Mouse (Mus musculus) regulatory T cell (primary cell): Measurements from ENCODE around the gene Snrpd2.

Experiments used
- in situ Hi-C: fragments of 300-600 bp; cut with MboI, MseI; formaldehyde crosslinking; loops from one replicate; pipeline ENCODE4 v1.15.1; 2025; ENCODE audit warnings: high pct_unique_total_duplicates

Snrpd2 gene

DNA sequence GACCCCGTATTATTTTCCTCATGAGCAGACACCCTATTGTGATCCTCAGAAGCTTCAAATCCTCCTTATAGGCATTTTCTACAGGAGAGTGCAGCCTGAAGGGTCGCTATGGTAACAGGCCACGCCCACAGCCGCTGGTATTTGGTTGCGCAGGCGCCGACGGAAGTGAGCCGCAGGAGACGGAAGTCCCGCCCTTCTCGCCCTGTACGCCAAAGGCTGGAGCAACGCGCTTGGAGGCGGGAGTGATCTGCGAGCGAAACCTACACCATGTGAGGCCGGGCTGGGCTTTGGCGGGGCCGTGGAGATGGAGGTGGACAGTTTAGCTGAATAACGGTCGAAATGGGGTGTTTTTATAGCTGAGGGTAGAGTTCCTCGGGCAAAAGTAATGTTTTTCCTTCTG is at the start of gene Snrpd2:
TSS of gene Snrpd2 (plus strand) at position 97 of the 400 bp plus-strand sequence.
- in situ Hi-C loops = no loop called here

DNA sequence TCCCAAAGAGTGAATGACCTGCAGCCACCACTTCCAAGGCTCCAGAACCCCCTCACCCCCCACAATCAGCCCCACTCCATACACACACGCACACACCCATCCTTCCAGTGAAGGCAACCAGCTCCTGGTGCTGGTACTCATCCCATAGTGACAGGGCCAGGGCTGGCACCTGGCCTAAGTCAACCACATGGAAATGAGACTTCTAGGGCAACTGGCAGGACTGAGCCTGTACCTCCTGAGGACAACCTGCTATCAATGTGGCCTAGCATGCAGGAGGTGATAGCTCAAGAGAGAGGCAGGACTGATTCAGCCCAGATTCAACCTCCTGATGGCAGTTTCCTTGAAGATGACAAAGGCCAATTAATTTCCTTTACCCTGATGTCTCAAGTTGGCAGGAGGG is 49.2 kb upstream of the Snrpd2 start:
- in situ Hi-C loops = no loop called here

DNA sequence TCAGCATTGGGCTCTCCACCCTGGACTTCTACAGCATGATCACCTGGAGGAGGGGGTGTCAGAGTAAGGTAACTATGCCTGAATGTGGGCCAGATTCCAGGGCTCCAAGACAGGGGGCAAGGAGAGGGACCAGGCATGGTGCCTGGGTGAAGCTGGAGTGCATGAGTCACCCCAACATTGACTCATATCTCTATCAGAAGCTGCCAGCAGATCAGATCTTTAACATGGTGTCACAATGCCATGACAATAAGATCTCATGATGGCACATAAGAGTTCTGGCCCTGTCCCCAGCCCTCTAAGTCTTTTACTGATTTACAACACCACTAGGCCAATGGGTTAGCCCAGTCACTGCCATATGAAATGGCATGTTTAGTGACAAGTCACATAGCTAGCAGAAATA is 45.8 kb upstream of the Snrpd2 start:
- in situ Hi-C loops = no loop called here

DNA sequence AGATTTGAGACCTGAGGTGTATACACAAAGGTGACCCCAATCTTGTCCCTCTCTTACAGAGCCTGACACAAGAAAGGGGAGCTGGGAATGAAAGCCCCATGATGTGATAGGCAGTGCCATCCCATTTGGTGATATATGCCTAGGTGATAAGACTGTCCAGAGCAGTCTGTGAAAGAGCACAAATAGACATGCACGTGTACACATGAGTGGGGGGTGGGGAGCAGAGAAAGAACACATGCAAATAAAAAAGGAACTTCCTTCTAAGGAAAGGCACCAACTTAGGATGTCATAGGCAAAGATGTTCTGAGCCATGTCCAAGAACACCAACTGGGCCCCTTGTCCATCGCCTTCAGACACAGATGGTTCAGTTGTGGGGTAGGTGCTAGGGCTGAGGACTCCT is 45.0 kb upstream of the Snrpd2 start:
- in situ Hi-C loops = no loop called here

DNA sequence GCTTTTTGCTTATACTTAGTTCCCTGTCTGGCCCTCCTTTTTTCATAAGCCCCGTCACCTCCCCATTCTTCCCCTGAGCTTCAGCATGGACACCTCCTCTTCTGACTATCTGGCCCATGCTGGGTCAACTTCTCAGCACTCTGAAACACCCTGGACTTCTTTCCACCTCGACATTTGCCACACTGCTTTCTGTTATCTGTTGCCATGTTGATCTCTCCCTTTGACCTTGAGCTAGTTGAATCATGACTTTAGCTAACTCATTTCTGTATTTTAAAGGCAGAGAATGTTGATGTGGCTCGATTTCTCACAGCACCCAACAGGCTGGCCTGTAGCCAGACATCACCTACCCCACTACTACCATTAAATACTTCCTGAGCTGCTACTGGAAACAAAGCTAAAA is 42.1 kb upstream of the Snrpd2 start:
- in situ Hi-C loops = no loop called here

DNA sequence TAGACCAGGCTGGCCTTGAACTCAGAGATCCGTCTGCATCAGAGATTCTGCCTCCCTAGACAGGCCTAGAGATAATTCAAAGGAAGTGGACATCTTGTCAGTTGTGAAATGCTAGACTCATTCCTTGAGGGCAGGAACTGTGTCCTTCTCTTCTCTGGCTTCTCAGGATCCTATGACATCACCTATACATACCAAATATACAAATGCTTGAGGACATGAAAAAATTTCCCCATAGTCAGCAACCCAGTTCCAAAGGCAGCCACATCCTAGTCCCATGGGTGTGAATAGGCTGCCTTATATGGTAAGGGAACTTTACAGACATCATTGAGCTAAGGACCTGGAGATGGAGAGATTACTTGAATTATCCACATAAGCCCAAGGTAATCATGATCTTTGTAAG is 40.0 kb upstream of the Snrpd2 start:
- in situ Hi-C loops = no loop called here

DNA sequence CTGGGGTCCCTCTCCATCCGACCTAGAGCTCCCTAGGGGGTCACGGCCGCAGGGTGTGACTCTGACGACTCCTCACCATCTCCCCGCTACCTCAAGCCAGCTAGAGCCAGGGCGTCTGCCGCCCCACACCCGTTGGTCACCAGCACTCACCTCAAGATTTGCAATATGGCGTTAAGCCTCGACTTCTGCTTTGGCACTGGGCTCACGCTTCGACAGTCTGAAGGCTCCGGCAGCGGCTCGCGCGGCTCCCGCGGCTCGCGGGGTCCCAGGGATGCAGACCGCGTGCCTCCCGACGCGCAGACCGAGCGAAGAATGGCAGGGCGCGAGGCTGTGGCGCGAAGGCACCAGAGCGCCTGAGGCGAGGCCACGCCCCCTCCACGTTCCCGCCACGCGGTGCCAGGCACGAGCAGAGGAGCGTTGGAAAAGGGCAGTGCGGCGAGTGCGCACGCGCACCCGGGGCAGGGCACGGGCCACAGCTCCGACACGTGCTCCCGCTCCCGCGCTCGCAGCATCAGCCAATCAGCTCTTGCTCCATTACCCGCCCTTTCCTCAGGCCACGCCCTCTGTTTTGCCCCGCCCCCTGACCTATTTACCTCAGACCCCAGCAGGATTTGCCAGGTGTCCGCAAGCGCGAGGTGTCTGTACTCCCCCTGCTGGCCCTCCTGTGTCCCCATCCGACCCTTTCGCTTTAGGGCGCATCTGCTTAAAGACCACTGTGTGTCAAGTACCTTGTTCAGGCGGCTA is 31.3 kb upstream of the Snrpd2 start, which contains the start of gene Gm4969:
TSS of gene Gm4969 (minus strand) at position 341 of the 744 bp plus-strand sequence.
- in situ Hi-C loops = no loop called here

DNA sequence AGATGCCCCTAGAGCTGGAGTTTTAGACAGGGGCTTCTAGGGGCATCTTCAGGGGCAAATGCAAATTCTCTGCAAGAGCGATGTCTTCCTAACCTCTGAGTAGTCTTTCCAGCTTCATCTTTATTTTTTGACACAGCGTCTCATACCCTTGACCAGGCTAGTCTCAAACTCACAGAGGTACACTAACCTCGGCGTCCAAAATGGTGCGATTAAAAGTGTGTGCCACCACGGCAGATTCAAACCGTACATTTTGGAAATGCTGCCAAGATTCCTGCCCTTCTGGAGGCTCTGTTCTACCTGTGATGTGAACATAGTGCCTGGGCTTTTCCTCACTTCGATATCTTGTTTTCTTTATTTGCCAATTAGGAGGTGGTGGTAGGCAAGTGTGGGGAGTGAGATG is 30.4 kb upstream of the Snrpd2 start:
- in situ Hi-C loops = no loop called here

DNA sequence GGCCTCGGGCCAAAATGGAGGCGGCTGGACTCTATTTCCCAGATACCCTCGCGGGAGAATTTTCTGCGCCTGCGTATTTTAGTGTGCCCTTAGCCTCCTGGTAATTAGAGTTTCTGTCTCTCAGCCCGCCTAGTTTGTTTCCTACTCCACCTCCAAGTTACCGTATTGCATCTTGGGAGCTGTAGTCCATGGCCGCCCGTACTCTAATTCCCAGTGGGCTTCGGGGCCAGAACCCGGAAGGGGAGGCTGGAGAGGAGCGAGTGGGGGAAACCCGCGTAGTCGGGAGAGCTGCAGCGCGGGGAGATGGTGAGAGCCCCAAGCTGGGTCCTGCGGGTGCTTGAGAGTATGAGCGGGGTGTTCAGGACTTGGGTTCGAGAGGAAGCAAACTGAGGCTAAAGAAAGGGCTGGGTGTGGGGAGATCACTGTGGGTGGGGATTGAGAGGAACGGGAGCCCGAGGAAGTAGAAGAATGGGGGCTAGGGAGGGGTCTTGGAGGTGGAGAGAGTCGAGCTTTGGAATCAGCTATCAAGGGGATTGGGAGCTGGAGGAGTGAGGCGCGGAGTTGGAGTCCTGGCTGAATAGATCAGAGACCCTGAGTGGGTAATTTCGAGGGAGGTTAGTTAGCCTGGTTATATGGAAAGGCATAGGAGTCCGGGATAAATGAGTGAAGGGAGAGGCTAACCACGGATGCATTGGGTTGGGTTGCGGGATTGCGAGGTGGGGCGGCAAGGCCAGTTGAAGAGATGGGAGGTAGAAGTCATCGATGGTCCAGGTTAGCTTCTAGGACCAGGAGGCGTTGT is 29.7 kb upstream of the Snrpd2 start, which contains the start of gene Fbxo46:
TSS of gene Fbxo46 (plus strand) at position 229 of the 799 bp plus-strand sequence.
- in situ Hi-C loops = no loop called here

DNA sequence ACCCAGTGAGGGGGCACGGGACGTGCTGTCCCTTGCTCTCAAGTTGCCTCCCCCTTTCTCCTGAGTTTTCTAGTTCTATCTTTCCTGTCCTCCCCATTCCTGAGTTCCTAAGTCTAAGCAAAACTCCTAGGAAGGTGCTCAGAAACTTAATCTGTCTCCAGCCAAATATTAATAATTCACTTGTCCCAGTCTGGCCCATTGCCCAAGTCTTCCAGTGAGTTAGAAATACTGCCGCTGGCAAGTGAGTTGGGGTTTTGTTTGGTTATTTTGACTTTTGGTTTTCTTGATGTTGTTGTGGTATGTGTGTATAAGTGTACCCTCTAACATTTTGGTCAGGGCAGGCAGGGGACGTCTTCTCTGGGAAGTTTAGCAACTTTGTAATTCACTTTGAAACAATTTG is 27.8 kb upstream of the Snrpd2 start:
- in situ Hi-C loops = no loop called here

DNA sequence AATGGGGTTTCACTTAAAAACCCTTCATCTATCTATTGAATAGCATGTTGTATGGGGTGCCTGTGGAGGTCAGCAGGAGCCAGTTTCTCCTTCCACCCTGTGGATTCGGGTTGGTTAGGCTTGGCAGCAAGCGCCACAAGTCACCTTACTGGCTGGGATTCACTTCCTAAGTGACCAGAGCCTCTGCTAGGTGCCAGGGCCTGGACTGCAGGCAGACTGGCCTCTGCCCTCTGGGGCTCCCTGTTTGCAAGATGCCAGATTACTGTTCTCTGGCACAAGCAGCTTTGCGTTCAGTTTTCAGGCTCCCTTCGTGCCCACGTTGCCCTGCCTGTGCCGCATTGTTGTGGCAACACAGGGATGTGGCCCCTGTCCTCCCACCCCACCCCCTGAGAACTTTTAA is 24.8 kb upstream of the Snrpd2 start:
- in situ Hi-C loops = no loop called here

DNA sequence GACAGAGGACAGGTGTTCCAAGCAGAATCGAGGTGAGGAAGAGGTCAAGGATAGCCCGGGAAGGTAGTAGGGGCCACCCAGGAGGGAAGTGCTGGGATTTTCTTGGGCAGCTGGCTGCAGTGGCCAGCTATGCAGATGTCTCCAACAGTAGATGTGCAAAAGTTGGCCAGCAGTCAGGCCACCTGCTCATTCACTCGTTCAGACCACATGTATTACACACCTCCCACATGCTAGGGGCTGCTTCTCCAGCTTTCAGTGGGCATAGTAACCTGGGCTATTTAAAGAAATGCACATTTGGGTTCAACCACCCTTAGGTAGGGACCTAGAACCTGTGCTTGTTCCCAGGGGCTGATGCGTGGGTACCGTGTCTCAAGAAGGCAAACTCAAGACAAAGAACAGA is 21.8 kb upstream of the Snrpd2 start:
- in situ Hi-C loops = no loop called here

DNA sequence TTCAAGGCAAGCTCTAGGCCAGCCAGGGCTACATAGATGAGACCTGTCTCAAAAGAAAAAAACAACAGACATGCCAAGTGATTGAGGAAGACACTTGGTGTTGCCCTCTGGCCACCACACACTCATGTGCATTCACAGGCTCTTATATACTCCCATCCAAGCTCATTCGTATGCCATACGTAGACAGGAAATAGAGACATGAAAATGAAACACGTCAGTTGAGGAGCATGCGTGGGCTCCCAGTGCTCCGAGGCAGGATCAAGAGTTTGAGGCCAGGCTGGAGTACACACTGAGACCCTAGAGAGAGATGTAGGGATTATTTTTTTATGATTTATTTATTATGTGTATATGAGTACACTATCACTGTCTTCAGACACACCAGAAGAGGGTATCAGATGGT is 20.1 kb upstream of the Snrpd2 start:
- in situ Hi-C loops = no loop called here

DNA sequence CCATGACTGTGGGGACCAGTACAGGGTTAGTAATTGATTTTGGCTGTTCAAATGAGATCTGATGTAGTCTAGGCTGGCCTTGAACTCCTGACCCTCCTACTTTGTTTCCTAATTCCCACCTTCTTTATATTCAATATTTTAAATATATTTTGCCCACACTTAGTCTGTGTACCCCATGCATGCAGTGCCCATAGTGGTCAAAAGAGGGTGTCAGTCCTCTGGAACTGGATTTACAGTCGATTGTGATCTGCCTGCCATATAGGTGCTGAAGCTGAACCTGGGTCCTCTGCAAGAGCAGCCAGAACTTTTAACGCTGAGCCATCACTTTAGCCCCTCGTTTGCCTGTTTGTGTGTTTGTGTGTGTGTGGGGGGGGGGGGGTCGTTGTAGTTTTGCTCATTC is 18.9 kb upstream of the Snrpd2 start:
- in situ Hi-C loops = no loop called here

DNA sequence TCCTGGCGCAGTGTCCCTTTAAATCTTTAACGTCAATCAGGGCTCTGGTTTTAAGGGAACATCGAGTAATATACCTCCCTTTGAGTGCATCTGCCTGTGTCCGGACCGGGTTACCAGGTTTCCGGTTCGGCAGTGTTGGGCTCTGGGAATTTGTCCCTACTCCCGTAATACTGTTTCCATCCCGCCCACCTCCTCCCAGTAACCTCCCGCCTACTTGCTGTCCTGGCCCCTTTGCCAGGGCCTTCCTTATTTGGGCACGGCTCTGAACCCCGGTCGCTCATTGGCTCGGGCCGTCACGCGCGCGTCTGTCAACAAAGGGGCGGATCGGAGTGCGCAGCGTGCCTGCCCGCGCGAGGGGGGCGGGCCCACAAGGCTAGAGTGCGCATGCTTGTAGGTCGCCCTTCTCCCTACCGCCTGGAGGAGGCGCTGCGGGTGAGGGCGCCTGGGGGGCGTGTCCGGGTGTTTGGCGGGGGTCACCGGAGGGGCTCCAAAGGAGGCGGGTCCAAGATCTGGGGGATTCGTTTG is 18.1 kb upstream of the Snrpd2 start:
- in situ Hi-C loops = no loop called here

DNA sequence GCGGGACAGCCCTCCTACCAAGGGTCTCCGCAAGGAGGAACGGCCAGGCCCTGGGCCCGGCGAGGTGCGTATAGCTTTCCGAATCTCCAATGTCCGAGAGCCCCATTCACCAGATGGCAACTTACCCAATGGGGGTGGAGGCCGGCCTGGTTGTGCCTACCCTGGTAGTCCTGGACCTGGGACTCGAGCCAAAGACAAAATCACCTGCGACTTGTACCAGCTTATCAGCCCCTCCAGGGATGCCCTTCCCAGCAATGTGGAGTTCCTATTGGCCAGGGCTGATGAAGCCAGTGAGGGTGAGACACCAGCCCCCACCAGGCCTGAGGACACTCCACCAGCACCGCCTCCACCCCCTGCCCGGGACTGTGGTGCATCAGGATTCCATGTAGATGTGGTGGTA is 13.4 kb upstream of the Snrpd2 start:
- in situ Hi-C loops = no loop called here

DNA sequence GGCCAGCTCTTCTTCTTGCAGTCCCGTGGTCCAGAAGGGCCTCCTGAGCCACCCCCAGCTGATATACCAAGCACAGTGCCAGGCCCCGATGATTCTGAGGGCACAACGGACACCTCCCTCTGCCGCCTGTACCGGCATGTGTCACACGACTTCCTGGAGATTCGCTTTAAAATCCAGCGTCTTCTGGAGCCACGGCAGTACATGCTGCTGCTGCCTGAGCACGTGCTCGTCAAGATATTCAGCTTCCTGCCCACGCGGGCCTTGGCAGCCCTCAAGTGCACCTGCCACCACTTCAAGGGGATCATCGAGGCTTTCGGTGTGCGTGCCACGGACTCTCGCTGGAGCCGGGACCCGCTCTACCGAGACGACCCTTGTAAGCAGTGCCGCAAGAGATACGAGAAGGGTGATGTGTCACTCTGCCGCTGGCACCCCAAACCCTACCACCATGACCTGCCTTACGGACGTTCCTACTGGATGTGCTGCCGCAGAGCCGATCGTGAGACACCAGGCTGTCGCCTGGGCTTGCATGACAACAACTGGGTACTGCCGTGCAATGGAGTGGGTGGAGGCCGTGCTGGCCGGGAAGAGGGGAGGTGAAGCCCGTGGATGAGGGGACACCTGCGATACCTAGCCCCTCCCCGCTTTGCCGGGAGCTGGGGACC is 12.7 kb upstream of the Snrpd2 start:
- in situ Hi-C loops = no loop called here

DNA sequence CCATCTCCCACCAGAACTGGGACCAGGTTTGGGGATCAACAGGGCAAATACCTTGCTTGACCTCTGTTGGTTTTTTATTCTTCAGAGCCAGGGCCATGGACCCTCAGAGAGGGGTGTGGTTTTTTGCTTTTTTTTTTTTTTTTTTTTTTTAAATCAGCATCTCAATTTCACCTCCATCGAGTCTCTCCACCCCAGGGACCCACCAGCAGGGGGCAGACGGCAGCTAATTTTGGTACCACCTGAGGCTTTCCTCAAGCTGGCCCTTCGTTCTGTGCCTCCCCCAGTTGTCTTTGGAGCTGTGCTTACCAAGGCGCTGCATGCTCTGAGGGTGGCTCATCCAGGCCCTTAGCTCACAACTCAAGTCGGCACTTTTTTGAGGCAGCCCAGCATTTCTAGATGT is 12.1 kb upstream of the Snrpd2 start:
- in situ Hi-C loops = no loop called here

DNA sequence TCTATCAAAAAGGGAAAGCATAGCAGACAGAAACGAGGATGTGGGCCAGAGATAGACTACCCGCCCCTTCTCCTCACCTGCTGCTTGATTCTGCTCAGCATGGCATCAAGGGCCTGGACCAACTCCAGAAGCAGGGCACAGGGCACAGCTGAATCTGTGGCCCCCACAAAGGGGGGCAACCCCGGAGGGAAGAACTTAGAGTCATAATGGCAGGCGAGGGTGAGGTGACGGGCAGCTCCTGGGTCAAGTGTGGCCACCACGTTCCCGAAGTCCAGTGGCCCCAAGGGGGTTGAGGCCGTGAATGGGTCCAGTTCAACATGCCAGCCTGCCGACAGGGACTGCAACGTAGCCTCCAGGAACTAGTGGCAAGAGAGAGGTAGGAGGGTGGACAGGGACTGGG is 2.7 kb upstream of the Snrpd2 start:
- in situ Hi-C loops = no loop called here

DNA sequence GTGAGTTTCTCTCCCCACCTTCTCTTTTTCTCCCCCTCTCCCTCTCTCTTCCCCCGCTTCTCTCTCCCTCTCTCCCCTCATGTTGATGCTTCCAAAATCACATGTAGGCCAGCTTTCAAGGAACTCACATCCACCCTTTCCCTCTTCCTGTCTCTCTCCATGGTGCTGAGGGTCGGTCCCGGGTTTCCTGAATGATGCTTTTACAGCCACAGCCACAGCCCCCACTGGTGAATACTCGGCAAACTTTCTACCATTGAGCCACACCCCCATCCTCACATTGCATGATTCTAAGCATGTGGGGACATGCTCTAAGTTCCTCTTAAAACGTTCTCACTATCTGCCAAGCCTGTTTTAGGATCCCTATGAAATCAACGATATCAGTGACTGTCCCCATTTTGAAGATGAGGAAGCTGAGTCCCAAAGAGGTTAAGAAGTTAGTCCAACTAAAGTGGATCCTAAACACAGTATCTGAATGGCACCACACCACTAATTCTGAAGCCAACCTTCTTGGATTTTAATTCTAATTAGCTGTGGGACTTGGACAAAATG is 2.0 kb upstream of the Snrpd2 start:
- in situ Hi-C loops = no loop called here

DNA sequence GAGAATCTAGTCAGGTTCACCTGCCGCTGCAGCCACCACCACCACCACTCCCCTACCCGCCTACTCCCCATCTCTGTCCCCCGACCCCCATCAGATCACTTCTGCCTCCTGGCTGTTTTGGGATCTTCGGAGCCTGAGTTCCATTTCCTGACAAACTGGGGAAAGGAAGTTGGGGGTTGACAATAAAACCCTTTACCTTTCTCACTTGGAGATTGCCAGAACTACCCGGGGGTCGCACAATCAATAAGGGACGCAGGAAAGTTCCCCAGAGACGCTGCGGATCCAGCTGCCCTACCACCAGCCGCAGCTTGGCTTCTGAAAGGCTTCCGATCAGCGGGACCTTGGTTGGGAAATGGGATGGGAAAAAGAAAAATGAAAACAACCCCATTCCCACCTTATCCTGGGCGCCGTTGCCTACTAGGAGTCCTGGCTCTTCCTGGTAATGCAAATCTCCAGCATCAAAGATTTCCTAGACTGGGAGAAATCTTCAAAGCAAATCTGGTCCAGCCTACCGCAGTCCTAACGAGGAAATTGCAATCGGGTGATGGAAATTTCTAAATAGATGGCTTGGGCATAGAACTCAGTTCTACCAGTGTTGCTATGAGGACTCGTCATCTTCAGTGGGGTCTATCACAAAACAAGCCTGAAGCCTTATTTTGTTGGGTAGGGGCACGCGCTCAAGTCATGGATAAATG is 1.2 kb upstream of the Snrpd2 start:
- in situ Hi-C loops = no loop called here
